27 mouse cellular contexts compared by ENCODE assay signal in genomic region chr6:71029663-71030062, GRCm38 (mm10).
DNase-seq lines count a peak whose midpoint lies in the region; ATAC-seq and TF ChIP-seq lines count a peak whose summit lies in the region.
"Had no signal": no experiment of that assay in that cellular context is flagged by ENCODE, and none has a peak within 500 bp of the region (broad histone marks: within the 10 kb centered on the region; RNA-seq: fewer than 3 reads in every experiment).

No protein-coding gene starts in this region.

- no peak overlapping the region for H3K4me3 ChIP-seq in hindbrain, postnatal 0 days (ENCODE audit: low read length)
- H3K4me3 ChIP-seq: embryonic facial prominence, embryonic 13.5 days; embryonic facial prominence, embryonic 15.5 days; erythroblast, embryonic 14.5 days; forebrain, embryonic 10.5 days; forebrain, embryonic 12.5 days had no signal

- WGBS in hindbrain, postnatal 0 days: 83% methylated on average over 6 of the region's 6 CpGs

- no peaks in the 10 kb centered on the region for H3K4me1 ChIP-seq in hindbrain, postnatal 0 days (ENCODE audit: insufficient read depth, low read length)
- H3K4me1 ChIP-seq: embryonic facial prominence, embryonic 13.5 days; embryonic facial prominence, embryonic 15.5 days; forebrain, embryonic 12.5 days had no signal

- TF ChIP-seq CTCF in hindbrain, postnatal 0 days (IDR thresholded peaks at IDR 0.05; ENCODE audit: low read depth): no peak

- ATAC-seq in frontal cortex, adult (ENCODE audit: low TSS enrichment): peak; percentile 50; the same call in 1 of the 2 replicates
- no peak for ATAC-seq in hindbrain, postnatal 0 days
- ATAC-seq: activated CD4-positive, CD25-positive, alpha-beta regulatory T cell, adult 4 months; CD4-positive, CD25-positive, alpha-beta regulatory T cell, adult 4 months; forebrain, embryonic 14.5 days; forebrain, embryonic 16.5 days had no signal

- no peaks in the 10 kb centered on the region for H3K9me3 ChIP-seq in hindbrain, postnatal 0 days (ENCODE audit: low read length)
- H3K9me3 ChIP-seq: embryonic facial prominence, embryonic 13.5 days; embryonic facial prominence, embryonic 15.5 days; forebrain, embryonic 10.5 days; forebrain, embryonic 12.5 days; G1E had no signal

- no peaks in the 10 kb centered on the region for H3K36me3 ChIP-seq in hindbrain, postnatal 0 days (ENCODE audit: insufficient read depth, low read length)
- H3K36me3 ChIP-seq: embryonic facial prominence, embryonic 13.5 days; embryonic facial prominence, embryonic 15.5 days; forebrain, embryonic 10.5 days; forebrain, embryonic 12.5 days; G1E had no signal

- no peak overlapping the region for H3K4me2 ChIP-seq in hindbrain, postnatal 0 days (ENCODE audit: low read depth, low read length)
- H3K4me2 ChIP-seq: embryonic facial prominence, embryonic 13.5 days; embryonic facial prominence, embryonic 15.5 days; forebrain, embryonic 12.5 days had no signal

- H3K27ac ChIP-seq in hindbrain, postnatal 0 days: no peak overlapping the region
- H3K27ac ChIP-seq: embryonic facial prominence, embryonic 13.5 days; embryonic facial prominence, embryonic 15.5 days; forebrain, embryonic 10.5 days; forebrain, embryonic 12.5 days had no signal

- no peak overlapping the region for H3K9ac ChIP-seq in hindbrain, postnatal 0 days (replicated peaks; ENCODE audit: low read length)
- H3K9ac ChIP-seq: embryonic facial prominence, embryonic 13.5 days; embryonic facial prominence, embryonic 15.5 days; forebrain, embryonic 12.5 days had no signal

- no peaks in the 10 kb centered on the region for H3K27me3 ChIP-seq in hindbrain, postnatal 0 days (ENCODE audit: insufficient read depth, low read length)
- H3K27me3 ChIP-seq: CH12.LX; embryonic facial prominence, embryonic 13.5 days; embryonic facial prominence, embryonic 15.5 days; forebrain, embryonic 12.5 days had no signal

- no peak for DNase-seq in frontal cortex, postnatal 25 days (ENCODE audit: low spot score in 2 of 2)
- peak; percentile 3 for DNase-seq in right cerebral cortex, adult 18-20 months
- no peak for DNase-seq in right cerebral cortex, adult 2 months (ENCODE audit: low spot score in 2 of 2)
- no peak for DNase-seq in hindbrain, postnatal 0 days (ENCODE audit: low spot score)
- DNase-seq: adrenal gland, adult 8-10 months; adrenal gland, postnatal 14 days; adrenal gland, postnatal 36 days; B cell, adult 2 months; cerebellum, adult 11 months; cerebellum, adult 18-20 months; cerebellum, adult 8-10 months; cerebellum, adult 9-11 months; cerebellum, postnatal 14 days; cerebellum, postnatal 36 days; embryo, embryonic 11 days had no signal
